Mouse (Mus musculus) thymus, adult 2 months (tissue): ENCODE measurements around the gene 4930523C07Rik.

Experiments
- CTCF ChIP-seq: fragments of 200-500 bp; IDR thresholded peaks from 2 replicates; pipeline ENCODE4 v1.5.1; 2012; ENCODE audit warnings: mild to moderate bottlenecking, control low read depth, low read length, moderate library complexity, borderline replicate concordance; ENCODE audit not compliant: control insufficient read depth, poor library complexity, insufficient read depth; ENCODE audit errors: extremely low read depth
- POLR2A ChIP-seq: fragments of 200-500 bp; IDR thresholded peaks from 2 replicates; pipeline ENCODE4 v1.6.1; 2012; ENCODE audit warnings: mild to moderate bottlenecking, low read length, control low read depth, moderate library complexity; ENCODE audit not compliant: control insufficient read depth, poor library complexity, insufficient read depth; ENCODE audit errors: extremely low read depth

- TF ChIP-seq POLR2A, result no peak
- no peak for TF ChIP-seq CTCF
These were observed 2.6 kb downstream of the 4930523C07Rik start for GRCm38 (mm10) chr1:160046786-160047185.
